Mouse (Mus musculus) small intestine, adult 2 months (tissue): ENCODE data around the gene Rwdd2a.

ENCODE experiments used
- CTCF ChIP-seq: fragments of 200-500 bp; IDR thresholded peaks from 2 replicates; pipeline ENCODE4 v1.5.1; 2012; ENCODE audit warnings: low read depth, mild to moderate bottlenecking, control low read depth, inconsistent platforms, low read length, moderate library complexity, mixed read lengths; ENCODE audit not compliant: insufficient replicate concordance, insufficient read length; ENCODE audit errors: extremely low read depth
- POLR2A ChIP-seq: fragments of 200-500 bp; IDR thresholded peaks from 2 replicates; pipeline ENCODE4 v1.6.1; 2012; ENCODE audit warnings: low read depth, mild to moderate bottlenecking, control low read depth, inconsistent platforms, low read length, moderate library complexity

DNA sequence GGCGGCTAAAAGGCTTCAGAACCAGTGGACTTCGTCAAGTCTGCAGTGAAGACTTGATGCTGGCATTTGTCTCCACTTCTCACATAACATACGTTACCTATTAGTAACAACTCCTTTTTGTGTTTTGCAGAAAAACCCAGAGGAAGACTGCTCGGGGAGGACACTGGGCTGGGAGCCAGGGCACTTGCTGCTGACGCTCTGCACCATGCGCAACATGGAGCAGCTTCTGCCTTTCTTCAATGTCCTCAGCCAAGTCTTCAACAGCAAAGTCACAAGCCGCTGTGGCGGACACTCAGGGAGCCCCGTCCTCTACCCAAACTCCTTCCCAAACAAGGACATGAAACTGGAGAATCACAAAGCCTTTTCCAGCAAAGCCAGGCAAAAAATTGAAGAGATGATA lies 17.9 kb upstream of the Rwdd2a start:
- no peak for TF ChIP-seq POLR2A
- no peak for TF ChIP-seq CTCF
